Mouse (Mus musculus) midbrain, postnatal 0 days (tissue): ENCODE measurements around the gene Ssrp1. TPM values are rescaled to one million over a fixed set of nuclear protein-coding genes. Genes with fewer than 3 reads are reported as not detected.

Source experiments
- ATAC-seq: fragments of 200-750 bp; cut with Nextera tagmentation; 2 replicates; pipeline ENCODE4 v1.8.0; 2017; ENCODE audit warnings: moderate number of reproducible peaks, mild to moderate bottlenecking, moderate TSS enrichment, moderate library complexity; ENCODE audit not compliant: low FRiP score
- DNase-seq: peaks from one replicate; pipeline ENCODE4 v3.0.0-alpha.2; 2015; ENCODE audit warnings: low spot score
- H3K27ac ChIP-seq: fragments of 300-500 bp; sonication (generic); 2 replicates; pipeline ENCODE4 v1.5.1; 2014; ENCODE audit warnings: low read depth, mild to moderate bottlenecking, low read length, mixed read lengths
- H3K27me3 ChIP-seq: fragments of 300-500 bp; sonication (generic); 2 replicates; pipeline ENCODE4 v1.6.1; 2014; ENCODE audit warnings: low read length, control low read depth, mixed read lengths; ENCODE audit not compliant: insufficient read depth
- H3K36me3 ChIP-seq: fragments of 300-500 bp; sonication (generic); 2 replicates; pipeline ENCODE4 v1.6.1; 2014; ENCODE audit warnings: low read length, control low read depth, mixed read lengths; ENCODE audit not compliant: insufficient read depth
- H3K4me1 ChIP-seq: fragments of 300-500 bp; sonication (generic); 2 replicates; pipeline ENCODE4 v1.6.1; 2014; ENCODE audit warnings: mild to moderate bottlenecking, control low read depth, antibody characterized with exemption, low read length, mixed read lengths; ENCODE audit not compliant: insufficient read depth
- H3K4me2 ChIP-seq: fragments of 300-500 bp; sonication (generic); 2 replicates; pipeline ENCODE4 v1.6.1; 2014; ENCODE audit warnings: low read depth, mild to moderate bottlenecking, low read length, mixed read lengths; ENCODE audit not compliant: poor library complexity, severe bottlenecking
- H3K4me3 ChIP-seq: fragments of 300-500 bp; sonication (generic); 2 replicates; pipeline ENCODE4 v1.5.1; 2014; ENCODE audit warnings: low read depth, mild to moderate bottlenecking, low read length, moderate library complexity
- H3K9ac ChIP-seq: fragments of 300-500 bp; sonication (generic); replicated peaks from 2 replicates; pipeline ENCODE4 v1.6.1; 2014; ENCODE audit warnings: mild to moderate bottlenecking, low read length, moderate library complexity, mixed read lengths; ENCODE audit not compliant: poor library complexity, severe bottlenecking
- H3K9me3 ChIP-seq: fragments of 300-500 bp; sonication (generic); 2 replicates; pipeline ENCODE4 v1.6.1; 2016; ENCODE audit warnings: low read length, control low read depth
- CTCF ChIP-seq: IDR thresholded peaks from 2 replicates; pipeline ENCODE4 v1.5.1; 2016; ENCODE audit warnings: antibody characterized with exemption, mild to moderate bottlenecking
- WGBS: fragments of 180-500 bp; shearing (Covaris S2); extraction: QIAGEN DNeasy Blood & Tissue Kit; methylation state at CpG from one replicate; pipeline ENCODE4 v1.1.7; 2014; 5-methylcytosine and 5-hydroxymethylcytosine counted together
- polyA plus RNA-seq: library from polyadenylated mRNA; unstranded; fragments of >200 nt; fragmentation: Nextera tagmentation; extraction: Ambion mirVana; gene quantifications from 2 replicates; pipeline ENCODE4 v1.2.1, GENCODE M21; 2015
- total RNA-seq: library from RNA; depleted of rRNA; stranded (reverse); fragments of >200 nt; gene quantifications from 2 replicates; pipeline ENCODE4 v1.2.3, GENCODE M21; 2014; rRNA removed

Ssrp1 gene
- total RNA-seq (137 and 153 TPM in 2 replicates), polyA plus RNA-seq (123 TPM in 2 replicates)

- Histone ChIP-seq H3K27ac (peak within 1 kb of the TSS; percentile 72), H3K4me1 (peaks cover 4% of the 10 kb centered on the region; the same call in 1 of the 2 replicates), H3K4me2 (peak within 1 kb of the TSS; percentile 70), H3K4me3 (peak within 1 kb of the TSS; percentile 49), H3K27me3 (no peaks in the 10 kb centered on the region), H3K9ac (peak within 1 kb of the TSS; percentile 77), H3K36me3 (peaks cover 25% of the 10 kb centered on the region), H3K9me3 (no peaks in the 10 kb centered on the region)
- whole genome bisulfite sequencing, result 1% methylated on average over 65 of the region's 66 CpGs
- ATAC-seq (peak; percentile 96), DNase-seq (peak; percentile 97)
- peak; percentile 41 for TF ChIP-seq CTCF
Observed at GRCm38 (mm10) chr2:85037047-85038026, at the start of gene Ssrp1, which contains the start of gene P2rx3. TSS of gene Ssrp1 (plus strand) at chr2:85037234. TSS of gene P2rx3 (minus strand) at chr2:85037462.

- no peaks in the 10 kb centered on the region for H3K27me3 ChIP-seq
- 75% methylated on average over 1 of the region's 1 CpGs for WGBS
- no peak for DNase-seq
- H3K4me2 ChIP-seq, result no peak within 1 kb of the TSS
- no peak for TF ChIP-seq CTCF
- H3K4me3 ChIP-seq, result no peak within 1 kb of the TSS
- no peaks in the 10 kb centered on the region for H3K4me1 ChIP-seq
- no peaks in the 10 kb centered on the region for H3K36me3 ChIP-seq
- H3K9me3 ChIP-seq, result no peaks in the 10 kb centered on the region
- no peak within 1 kb of the TSS for H3K9ac ChIP-seq
- H3K27ac ChIP-seq, result no peak within 1 kb of the TSS
- ATAC-seq, result no peak
Observed at GRCm38 (mm10) chr2:84987930-84988329, 49.1 kb upstream of the Ssrp1 start, which contains the start of gene Prg3. TSS of gene Prg3 (plus strand) at chr2:84988215.

GRCm38 (mm10) chr2:84996376-84996775, 40.7 kb upstream of the Ssrp1 start:
- Histone ChIP-seq H3K4me2 (no peak overlapping the region), H3K4me1 (no peaks in the 10 kb centered on the region), H3K4me3 (no peak overlapping the region), H3K36me3 (no peaks in the 10 kb centered on the region), H3K9ac (no peak overlapping the region), H3K27me3 (no peaks in the 10 kb centered on the region), H3K9me3 (no peaks in the 10 kb centered on the region), H3K27ac (no peak overlapping the region)
- TF ChIP-seq CTCF, result no peak
- no peak for ATAC-seq
- 98% methylated on average over 2 of the region's 2 CpGs for WGBS
- DNase-seq, result no peak

- no peak for TF ChIP-seq CTCF
- Histone ChIP-seq H3K9ac (no peak overlapping the region), H3K36me3 (no peaks in the 10 kb centered on the region), H3K4me1 (no peaks in the 10 kb centered on the region), H3K27me3 (no peaks in the 10 kb centered on the region), H3K4me2 (no peak overlapping the region), H3K27ac (no peak overlapping the region), H3K4me3 (no peak overlapping the region), H3K9me3 (no peaks in the 10 kb centered on the region)
- 86% methylated on average over 3 of the region's 3 CpGs for WGBS
- ATAC-seq (no peak), DNase-seq (no peak)
Observed at GRCm38 (mm10) chr2:84999486-85000181, 37.4 kb upstream of the Ssrp1 start.

- no peak for ATAC-seq
- no peak for TF ChIP-seq CTCF
- H3K4me1 ChIP-seq, result no peaks in the 10 kb centered on the region
- DNase-seq, result no peak
- H3K27me3 ChIP-seq, result no peaks in the 10 kb centered on the region
- H3K27ac ChIP-seq, result no peak overlapping the region
- WGBS, result 66% methylated on average over 13 of the region's 13 CpGs
- H3K4me3 ChIP-seq, result no peak overlapping the region
- no peaks in the 10 kb centered on the region for H3K36me3 ChIP-seq
- no peaks in the 10 kb centered on the region for H3K9me3 ChIP-seq
- H3K4me2 ChIP-seq, result no peak overlapping the region
- no peak overlapping the region for H3K9ac ChIP-seq
Observed at GRCm38 (mm10) chr2:85001497-85001896, 35.5 kb upstream of the Ssrp1 start.
